Mouse (Mus musculus): ENCODE results near the gene Dgkz.

Dgkz gene

GRCm38 (mm10) chr2:91996006-91996405, 20.3 kb upstream of the Dgkz start:
- DNase-seq (ENCODE audit: low spot score in 2 of 2), result no peak

- DNase-seq (ENCODE audit: low spot score in 2 of 2), result no peak
These were observed 17.7 kb upstream of the Dgkz start for GRCm38 (mm10) chr2:91993409-91993808.

GRCm38 (mm10) chr2:91989750-91990149, 14.1 kb upstream of the Dgkz start:
- DNase-seq (ENCODE audit: low spot score in 2 of 2), result no peak

- peak; percentile 74 to 84 for DNase-seq (ENCODE audit: low spot score in 2 of 2)
These were observed 11.9 kb upstream of the Dgkz start for GRCm38 (mm10) chr2:91987542-91987941.

GRCm38 (mm10) chr2:91986071-91986470, 10.4 kb upstream of the Dgkz start:
- no peak for DNase-seq (ENCODE audit: low spot score in 2 of 2)

GRCm38 (mm10) chr2:91984906-91985525, 9.4 kb upstream of the Dgkz start:
- DNase-seq (ENCODE audit: low spot score in 2 of 2), result no peak

- DNase-seq (ENCODE audit: low spot score in 2 of 2), result peak in 1 of 2 experiments; percentile 65
These were observed 8.8 kb upstream of the Dgkz start for GRCm38 (mm10) chr2:91984439-91984838.

- DNase-seq (ENCODE audit: low spot score in 2 of 2), result no peak
These were observed 5.2 kb upstream of the Dgkz start for GRCm38 (mm10) chr2:91980830-91981229.

- DNase-seq (ENCODE audit: low spot score in 2 of 2), result no peak
These were observed 4.6 kb upstream of the Dgkz start for GRCm38 (mm10) chr2:91980245-91980644.

GRCm38 (mm10) chr2:91978547-91978946, 2.9 kb upstream of the Dgkz start:
- no peak for DNase-seq (ENCODE audit: low spot score in 2 of 2)

- DNase-seq (ENCODE audit: low spot score in 2 of 2), result no peak
These were observed 2.3 kb upstream of the Dgkz start for GRCm38 (mm10) chr2:91977960-91978359.

- DNase-seq (ENCODE audit: low spot score in 2 of 2), result no peak
These were observed 2.1 kb downstream of the Dgkz start for GRCm38 (mm10) chr2:91973416-91974135.

GRCm38 (mm10) chr2:91972121-91972566, 3.5 kb downstream of the Dgkz start:
- no peak for DNase-seq (ENCODE audit: low spot score in 2 of 2)

GRCm38 (mm10) chr2:91971231-91972097, 4.2 kb downstream of the Dgkz start:
- DNase-seq (ENCODE audit: low spot score in 2 of 2), result no peak

- DNase-seq (ENCODE audit: low spot score in 2 of 2), result no peak
These were observed 7.7 kb downstream of the Dgkz start for GRCm38 (mm10) chr2:91967962-91968361.

GRCm38 (mm10) chr2:91966367-91966766, 9.3 kb downstream of the Dgkz start:
- no peak for DNase-seq (ENCODE audit: low spot score in 2 of 2)

GRCm38 (mm10) chr2:91965417-91965816, 10.2 kb downstream of the Dgkz start:
- DNase-seq (ENCODE audit: low spot score in 2 of 2), result peak; percentile 63 to 73

GRCm38 (mm10) chr2:91964610-91965204, 11.0 kb downstream of the Dgkz start:
- no peak for DNase-seq (ENCODE audit: low spot score in 2 of 2)

GRCm38 (mm10) chr2:91963443-91963932, 12.2 kb downstream of the Dgkz start:
- peak; percentile 97 to 98 for DNase-seq (ENCODE audit: low spot score in 2 of 2)

- no peak for DNase-seq (ENCODE audit: low spot score in 2 of 2)
These were observed 12.7 kb downstream of the Dgkz start for GRCm38 (mm10) chr2:91962864-91963401.
